Comparison of ENCODE assay signal across 18 mouse cellular contexts in genomic region chr2:106465831-106466230, GRCm38 (mm10).
"Had no signal": no experiment of that assay in that cellular context is flagged by ENCODE, and none has a peak within 500 bp of the region (broad histone marks: within the 10 kb centered on the region; RNA-seq: fewer than 3 reads in every experiment).

No protein-coding gene starts in this region.

- H3K27ac ChIP-seq: macrophage; midbrain, embryonic 13.5 days; neural tube, embryonic 13.5 days; neural tube, embryonic 15.5 days had no signal

- DNase-seq: lung, adult 18-20 months; lung, embryonic 14.5 days; lung, postnatal 10 days; lung, postnatal 36 days; retina, postnatal 1 day; right cerebral cortex, adult 18-20 months; right cerebral cortex, postnatal 25 days; right cerebral cortex, postnatal 4 days; spleen, adult 18-20 months; thymus, adult 18-20 months; thymus, postnatal 14 days; thymus, postnatal 36 days had no signal

- H3K9me3 ChIP-seq: midbrain, embryonic 13.5 days; neural tube, embryonic 13.5 days; neural tube, embryonic 15.5 days had no signal

- H3K9ac ChIP-seq: lung, embryonic 14.5 days; midbrain, embryonic 13.5 days; neural tube, embryonic 13.5 days; neural tube, embryonic 15.5 days had no signal

- H3K4me1 ChIP-seq: megakaryocyte, embryonic 14.5 days; neural tube, embryonic 13.5 days; neural tube, embryonic 15.5 days had no signal

- H3K27me3 ChIP-seq: megakaryocyte, embryonic 14.5 days; midbrain, embryonic 13.5 days; neural tube, embryonic 13.5 days; neural tube, embryonic 15.5 days had no signal

- H3K4me3 ChIP-seq: megakaryocyte, embryonic 14.5 days; midbrain, embryonic 13.5 days; myocyte; neural tube, embryonic 13.5 days; neural tube, embryonic 15.5 days had no signal

- H3K36me3 ChIP-seq: midbrain, embryonic 13.5 days; neural tube, embryonic 13.5 days; neural tube, embryonic 15.5 days had no signal
